Mouse (Mus musculus): ENCODE measurements at regions not wholly inside any gene's neighbourhood (a gene's known extent, or its start where the extent isn't known, plus 50 kb on each side); places are given as distances from the start of the nearest gene placed in this dataset.

- TF ChIP-seq POLR2A (IDR thresholded peaks at IDR 0.05; ENCODE audit: insufficient read depth, low read depth, low read length) (no peak), CTCF (IDR thresholded peaks at IDR 0.05; ENCODE audit: insufficient read depth, low read depth, low read length) (no peak)
Measured at GRCm38 (mm10) chr6:148588971-148589370, 144.8 kb upstream of the Tmtc1 start.

All from olfactory bulb, adult 2 months (tissue).